Mouse (Mus musculus) A20 (cell line): ENCODE data around the gene Emc1.

ENCODE experiments used
- DNase-seq: peaks from one replicate; pipeline ENCODE4 v3.0.0-alpha.2; 2011; ENCODE audit warnings: low read depth, low spot score

The Emc1 gene

DNA sequence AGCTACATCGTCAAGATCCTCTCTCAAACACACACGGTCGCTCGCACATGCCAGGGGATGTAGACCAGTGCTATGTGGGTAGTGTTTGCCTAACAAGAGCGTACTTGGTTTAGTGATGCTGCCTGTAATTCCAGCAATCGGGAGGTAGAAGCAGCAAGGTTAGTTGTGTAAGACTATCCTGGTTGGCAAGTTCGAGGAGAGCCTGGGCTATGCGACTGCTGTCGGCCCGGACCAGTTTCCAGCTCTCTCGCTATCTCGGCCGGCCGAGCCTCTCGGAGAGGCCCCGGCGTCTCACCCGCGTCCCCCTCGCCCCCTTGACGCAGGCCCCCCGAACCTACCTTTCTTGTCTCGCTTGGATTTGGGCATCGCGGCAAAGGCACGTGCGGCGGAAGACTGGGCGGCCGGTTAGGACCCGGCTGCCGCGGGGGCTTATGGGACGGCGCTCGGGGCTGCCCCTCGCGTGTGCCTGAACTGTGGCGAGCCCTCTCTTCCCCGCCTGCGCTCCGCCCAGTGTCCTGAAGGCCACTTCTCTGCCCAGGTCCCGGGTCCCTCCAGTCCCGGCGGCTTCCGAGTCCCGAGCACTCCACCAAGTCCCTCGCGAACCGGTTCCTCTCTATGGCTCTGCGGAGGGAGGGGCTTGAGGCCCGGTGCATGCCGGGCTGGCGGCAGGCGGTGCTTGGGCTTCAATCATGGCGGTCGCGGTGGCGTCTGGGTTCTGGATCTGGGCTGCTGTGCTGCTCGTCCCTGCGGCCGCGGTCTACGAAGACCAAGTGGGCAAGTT is at the start of gene Emc1, which contains the start of the genes Mrto4 and Ubr4:
Gene Emc1 (plus strand): TSS at position 657 of the 781 bp plus-strand sequence.
Gene Mrto4 (minus strand): TSS at position 646 of the 781 bp plus-strand sequence.
Gene Ubr4 (plus strand): TSS at position 679 of the 781 bp plus-strand sequence.
- peak; percentile 91 for DNase-seq

DNA sequence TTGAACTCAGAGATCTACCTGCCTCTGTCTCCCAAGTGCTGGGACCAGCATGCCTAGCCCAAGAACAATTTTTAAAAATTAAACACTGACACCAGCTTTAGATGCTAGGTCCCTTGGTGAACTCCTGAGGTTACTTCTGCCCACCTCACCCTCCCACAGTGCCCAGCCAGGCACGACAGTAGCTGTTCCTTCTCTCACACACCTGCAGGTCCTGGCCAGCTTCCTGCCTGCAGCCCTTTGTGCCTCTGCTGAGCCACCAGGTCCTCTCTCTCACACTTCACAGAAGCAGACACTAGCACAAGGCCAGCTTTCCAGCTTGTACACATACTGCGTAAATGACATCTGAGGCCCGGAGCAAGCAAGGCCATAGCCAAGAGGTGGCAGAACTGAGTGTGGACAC is 46.9 kb upstream of the Emc1 start:
- DNase-seq: peak; percentile 89

DNA sequence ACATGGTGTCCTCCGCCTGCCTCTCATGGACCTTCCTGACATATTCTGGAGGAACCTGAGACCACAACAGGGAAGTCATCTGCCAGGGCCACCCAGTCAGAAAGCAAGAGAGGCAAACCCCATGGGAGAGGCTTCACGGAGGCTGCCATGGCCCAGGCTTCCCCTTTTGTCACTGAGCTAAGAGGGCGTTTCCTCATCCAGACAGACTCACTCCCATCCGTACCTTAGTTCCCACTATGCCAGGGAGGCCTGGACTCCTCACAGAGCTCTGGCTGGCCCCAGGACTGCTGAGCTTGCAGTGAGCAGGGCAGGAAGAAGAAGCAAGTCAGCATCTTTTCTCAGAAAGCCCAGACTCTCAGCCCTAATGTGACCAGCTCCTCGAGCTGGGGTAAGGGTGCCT is 44.5 kb upstream of the Emc1 start:
- peak; percentile 76 for DNase-seq

DNA sequence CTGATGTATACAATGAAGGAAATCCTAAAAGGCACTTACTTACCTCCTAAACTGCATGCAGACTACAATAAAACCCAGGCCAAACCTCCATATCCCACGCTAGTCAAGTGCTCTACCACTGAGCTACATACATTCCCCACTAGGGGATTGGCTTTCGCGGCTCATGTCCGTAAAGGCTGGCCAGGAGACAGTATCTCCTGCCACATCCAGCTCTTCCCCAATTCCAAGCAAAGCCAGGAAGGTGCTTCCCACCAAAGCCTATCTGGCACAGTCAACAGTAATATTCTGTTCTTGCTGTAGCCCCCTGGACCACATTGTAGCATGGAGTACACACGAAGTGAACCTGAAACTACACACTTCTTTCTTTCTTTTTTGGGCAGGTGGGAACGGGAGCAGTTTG is 42.7 kb upstream of the Emc1 start:
- DNase-seq: peak; percentile 74

DNA sequence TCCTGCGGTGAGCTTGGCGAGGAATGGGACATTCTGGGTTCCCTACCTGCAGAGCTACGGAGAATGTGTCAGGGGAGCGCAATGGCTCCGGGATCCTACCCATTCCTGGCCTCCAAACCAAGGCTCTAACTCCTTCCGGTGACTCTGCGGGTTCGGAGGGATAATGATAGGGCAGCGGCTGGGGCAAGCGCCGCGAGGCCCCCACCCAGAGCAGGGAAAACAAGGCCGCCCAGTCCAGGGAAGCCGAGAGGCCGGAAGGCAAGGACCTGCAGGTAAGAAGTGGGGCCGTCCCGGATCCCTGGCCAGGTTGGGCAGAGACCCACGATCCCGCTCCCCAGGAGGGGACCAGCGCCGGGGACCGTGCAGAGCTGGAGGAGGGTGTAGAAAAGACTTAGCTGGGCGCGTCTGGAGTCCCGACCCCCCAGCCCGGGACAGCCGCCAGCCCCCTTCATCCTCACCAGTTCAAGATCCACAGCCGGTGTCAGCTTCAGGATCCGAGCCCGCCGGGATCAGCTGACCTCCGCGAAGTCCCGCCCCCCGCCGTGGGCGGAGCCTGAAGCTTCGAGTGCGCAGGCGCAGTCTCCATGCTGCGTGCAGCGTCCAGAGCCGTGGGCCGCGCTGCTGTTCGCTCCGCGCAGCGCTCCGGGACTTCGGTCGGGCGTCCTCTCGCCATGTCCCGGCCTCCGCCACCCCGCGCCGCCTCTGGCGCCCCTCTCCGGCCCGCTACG is 42.1 kb upstream of the Emc1 start, which contains the start of the genes Pqlc2 and Akr7a5:
Gene Pqlc2 (minus strand): TSS at position 538 of the 728 bp plus-strand sequence.
Gene Akr7a5 (plus strand): TSS at position 574 of the 728 bp plus-strand sequence.
- DNase-seq: peak; percentile 95

DNA sequence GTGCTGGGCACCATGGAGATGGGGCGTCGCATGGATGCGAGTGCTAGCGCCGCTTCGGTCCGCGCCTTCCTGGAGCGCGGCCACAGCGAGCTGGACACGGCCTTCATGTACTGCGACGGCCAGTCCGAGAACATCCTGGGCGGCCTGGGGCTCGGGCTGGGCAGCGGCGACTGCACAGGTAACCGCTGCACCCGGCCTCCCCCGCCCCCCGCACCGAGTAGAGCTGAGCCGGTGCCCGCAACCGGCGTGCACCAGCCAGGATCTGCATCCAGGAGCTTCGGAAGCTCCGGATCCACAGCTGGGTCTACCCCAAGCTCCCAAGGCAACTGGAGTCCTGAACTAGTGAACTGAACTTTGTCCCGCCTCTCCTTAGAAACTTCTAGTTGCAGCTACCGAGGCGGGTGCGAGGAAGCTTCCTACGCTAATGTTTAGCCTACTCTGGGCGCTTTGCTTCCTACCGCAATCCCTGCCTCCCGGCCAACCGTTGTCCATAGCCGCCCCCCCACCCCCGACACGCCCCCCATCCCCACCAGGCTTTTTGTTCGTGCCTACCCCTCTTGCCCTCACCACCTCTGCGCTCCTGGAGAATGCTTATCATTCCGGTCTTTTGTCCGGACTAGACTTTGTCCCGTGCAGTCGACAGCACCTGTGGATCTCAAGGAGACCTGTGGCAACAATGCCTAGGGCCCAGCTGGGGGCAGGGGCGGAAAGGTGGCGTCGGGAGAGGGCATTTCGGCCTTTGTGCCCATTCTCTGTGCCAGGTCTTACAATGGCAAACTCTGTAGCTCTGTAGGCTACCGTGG is 41.3 kb upstream of the Emc1 start:
- DNase-seq: peak; percentile 55

DNA sequence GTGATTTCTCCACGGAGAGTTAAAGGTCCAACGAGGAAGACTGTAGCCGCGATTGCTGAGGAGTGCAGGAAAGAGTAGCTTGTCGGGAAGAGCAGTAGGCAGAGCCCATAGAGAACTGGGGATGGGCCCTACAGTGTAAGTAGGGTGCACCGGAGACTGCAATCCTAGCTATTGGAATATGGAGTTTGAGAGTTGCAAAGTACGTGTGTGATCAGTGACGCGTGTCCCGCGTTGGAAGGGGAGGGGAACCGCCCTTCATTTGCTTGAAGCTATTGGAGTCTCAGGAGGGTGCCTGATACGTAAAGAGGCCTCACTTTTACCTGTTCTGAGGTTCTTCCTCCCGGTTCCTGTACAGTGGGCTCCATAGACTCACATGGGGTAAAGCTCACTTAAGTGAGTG is 40.7 kb upstream of the Emc1 start:
- DNase-seq: peak; percentile 71

DNA sequence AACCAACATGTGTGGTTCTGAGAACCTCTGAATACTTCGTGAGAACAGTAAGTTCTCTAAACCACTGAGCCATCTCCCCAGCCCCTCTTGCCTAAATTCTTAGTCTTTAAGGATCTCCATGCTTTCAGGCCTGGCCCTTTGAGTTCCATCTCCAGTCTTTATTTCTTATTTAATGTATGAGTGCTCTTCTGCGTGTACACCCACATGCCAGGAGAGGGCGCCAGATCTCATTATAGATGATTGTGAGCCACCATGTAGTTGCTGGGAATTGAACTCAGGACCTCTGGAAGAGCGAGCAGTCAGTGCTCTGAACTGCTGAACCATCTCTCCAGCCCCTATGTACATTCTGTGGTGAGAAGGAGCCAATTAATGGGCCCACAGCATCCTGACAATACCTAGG is 39.8 kb upstream of the Emc1 start:
- DNase-seq: peak; percentile 75

DNA sequence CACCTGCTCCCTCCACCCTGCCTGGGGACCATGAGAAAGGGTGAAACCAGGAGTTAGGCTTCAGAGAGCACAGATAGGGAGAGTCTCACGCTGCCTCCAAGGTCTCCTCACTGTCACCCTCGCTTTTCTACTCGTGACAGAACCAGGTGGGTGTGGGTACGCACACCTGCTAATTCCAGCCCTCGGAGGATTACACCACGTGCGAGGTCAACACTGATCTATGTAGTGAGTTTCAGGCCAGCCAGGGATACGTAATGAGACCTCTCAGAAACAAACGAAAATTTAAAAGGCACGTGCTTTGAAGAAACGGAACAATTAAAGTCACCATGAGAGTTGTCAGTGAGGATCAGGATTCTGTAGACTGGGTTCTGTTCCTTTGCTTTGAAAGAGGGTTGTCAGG is 33.9 kb upstream of the Emc1 start:
- peak; percentile 85 for DNase-seq

DNA sequence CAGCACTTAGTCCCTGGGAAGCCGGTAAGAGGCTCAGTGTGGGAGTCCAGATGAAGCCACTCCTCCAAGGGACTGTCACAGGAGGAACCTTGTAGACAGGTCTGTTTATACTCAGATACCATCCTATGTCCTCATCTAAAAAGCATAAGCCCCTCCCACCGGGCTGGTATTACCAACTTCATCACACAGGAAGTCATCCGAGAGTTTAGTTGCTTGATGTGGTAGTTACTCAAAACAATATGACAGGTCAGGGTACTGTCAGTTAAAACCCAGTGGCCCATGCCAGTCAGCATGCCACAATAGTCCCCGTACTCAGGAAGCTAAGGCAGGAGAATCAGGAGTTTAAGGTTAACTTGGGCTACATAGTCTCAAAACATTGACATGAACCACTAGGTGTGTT is 32.6 kb upstream of the Emc1 start:
- DNase-seq: no peak

DNA sequence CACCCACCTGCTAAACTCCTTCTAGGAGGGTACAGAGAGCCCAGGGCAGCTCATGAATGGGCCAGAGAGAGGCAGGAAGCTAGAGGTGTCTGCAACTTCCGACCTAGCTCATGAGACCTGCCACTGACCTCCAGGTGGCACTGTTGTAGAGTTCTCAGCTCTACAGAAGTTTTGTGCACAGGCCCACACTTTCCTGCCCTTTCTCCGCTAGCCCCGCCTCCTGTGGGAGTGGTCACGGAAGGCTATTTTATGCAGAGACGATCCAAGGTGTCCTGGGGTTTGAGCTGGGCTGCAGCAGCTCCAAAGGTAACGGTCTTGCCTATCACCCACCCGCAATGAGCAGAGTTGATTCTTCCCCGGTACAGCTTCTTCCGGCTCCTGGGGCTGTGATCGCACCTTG is 21.8 kb upstream of the Emc1 start:
- peak; percentile 75 for DNase-seq

DNA sequence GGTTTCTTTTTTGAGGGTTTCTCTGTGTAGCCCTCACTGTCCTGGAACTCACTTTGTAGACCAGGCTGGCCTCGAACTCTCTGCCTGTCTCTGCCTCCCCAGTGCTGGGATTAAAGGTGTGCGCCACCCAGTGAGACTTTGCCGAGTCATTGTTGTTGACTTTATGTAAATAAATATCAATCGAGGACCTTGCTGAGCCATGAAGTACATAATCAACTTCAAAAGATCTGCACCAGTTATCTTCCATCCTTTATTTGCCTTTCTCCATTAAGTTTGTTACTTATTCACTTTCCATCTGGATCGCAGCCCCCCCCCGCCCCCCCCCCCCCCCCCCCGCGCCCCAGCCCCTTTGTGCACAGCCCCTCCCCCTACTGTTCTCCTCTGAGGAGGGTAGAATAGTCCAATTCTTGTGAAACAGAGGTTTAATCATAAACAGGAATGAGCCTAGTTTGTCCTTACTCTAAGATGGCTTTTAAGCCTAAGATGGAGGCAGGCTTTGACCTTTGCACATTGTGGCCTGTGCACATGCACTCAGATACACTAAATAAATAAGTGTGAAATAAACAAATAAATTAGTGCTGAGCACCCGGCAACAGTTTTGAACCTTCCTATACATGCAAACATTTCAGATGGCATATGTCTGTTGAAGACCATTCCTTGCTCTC is 17.6 kb upstream of the Emc1 start:
- no peak for DNase-seq

DNA sequence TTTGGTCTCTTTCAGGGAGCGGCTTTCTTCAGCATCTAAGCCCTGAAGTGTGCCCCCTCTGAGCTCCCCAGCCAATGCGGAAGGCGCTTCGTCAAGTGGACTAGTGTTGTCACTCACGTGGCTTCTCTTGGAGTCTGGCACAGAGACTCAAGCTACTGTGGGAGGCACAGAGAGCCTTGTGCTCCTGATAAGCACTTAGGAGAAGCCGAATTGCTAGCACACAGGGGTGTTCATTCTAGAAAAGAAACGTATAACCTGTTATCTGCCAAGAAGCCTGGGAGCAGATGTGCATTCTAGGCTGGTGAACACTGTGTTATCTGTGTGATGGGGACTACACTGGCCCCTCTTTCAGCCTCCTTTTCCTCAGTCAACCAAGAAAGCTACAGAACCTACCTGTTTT is 16.9 kb upstream of the Emc1 start:
- DNase-seq: no peak

DNA sequence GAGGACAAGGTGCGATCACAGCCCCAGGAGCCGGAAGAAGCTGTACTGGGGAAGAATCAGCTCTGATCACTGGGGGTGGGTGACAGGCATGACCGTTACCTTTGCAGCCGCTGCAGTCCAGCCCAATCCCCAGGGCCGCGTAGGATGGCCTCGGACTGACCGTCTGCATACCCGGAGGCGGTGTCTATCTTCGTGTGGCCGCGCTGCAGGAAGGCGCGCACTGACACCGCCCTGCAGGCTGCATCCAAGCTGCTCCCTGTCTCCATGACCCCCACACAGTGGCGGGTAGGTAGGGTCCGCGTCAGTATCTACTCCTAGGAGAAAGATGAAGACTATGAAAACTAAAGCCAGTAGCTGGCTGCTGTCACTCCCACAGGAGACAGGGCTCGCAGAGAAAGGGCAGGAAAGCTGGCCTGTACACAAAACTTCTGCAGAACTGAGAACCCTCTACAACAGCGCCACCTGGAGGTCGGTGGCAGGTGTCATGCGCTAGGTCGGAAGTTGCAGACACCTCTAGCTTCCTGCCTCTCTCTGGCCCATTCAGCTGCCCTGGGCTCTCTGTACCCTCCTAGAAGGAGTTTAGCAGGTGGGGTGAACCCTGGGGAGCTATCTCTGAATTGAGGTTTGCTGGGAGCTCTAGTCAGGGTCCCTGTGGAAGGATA is 15.4 kb upstream of the Emc1 start:
- DNase-seq: peak; percentile 91

DNA sequence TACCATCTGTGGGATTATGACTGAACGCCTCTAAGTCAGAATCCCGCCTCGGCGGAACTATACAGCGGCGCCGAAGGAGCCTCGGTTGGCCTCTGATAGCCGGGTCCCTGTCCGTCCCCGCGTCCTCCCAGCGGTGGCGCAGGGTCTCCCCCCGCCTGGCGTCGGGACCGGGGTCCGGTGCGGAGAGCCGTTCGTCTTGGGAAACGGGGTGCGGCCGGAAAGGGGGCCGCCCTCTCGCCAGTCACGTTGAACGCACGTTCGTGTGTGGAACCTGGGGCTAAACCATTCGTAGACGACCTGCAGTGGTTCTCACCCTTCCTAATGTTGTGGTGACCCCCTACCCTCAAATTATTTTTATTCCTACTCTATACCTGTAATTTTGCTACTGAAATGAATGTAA is 14.2 kb upstream of the Emc1 start:
- no peak for DNase-seq

DNA sequence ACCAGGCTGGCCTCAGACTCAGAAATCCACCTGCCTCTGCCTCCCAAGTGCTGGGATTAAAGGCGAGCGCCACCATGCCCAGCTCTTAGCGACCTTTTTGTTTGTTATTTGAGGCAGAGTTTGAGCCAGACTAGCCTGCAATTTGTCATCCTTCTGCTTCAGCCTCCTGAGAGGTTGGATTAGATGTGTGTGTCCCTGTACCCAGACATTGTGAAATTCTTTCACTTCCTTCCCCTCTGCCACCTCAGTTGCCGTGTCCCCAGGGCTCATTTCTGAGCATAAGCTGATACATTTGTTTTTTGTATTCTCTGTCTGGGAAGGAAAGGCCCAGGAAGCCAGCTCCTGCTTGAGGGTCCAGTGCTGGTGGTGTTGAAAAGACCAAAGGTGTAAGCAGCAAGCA is 11.6 kb upstream of the Emc1 start:
- no peak for DNase-seq

DNA sequence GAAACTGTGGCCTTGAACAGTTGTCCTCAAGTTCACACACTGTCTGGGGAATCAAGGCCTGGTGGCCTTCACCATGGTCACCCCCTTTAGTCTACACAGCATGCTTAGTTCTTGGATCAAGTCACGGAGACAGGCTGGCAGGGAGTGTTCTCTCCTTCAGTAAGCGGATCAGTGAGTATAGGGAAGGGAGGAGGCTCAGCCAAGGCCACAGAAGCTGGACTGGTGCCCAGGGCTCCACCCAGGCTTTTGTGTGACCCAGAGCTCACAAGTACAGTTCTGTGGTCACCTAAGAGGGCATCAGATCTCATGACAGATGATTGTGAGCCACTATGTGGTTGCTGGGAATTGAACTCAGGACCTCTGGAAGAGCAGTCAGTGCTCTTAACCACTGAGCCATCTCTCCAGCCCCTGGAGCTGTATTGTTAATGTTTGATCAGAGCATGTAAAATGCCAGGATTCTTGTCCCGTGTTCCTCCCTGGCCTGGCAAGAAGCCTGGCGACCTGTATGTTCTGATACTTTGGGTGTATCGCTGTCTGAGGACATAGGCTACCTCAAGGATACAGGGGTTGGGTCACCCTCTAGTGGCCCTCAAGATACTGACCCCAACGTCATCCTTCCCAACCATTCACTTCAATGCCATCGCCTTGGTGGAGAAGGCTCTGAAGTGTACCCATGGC is 10.7 kb upstream of the Emc1 start:
- no peak for DNase-seq

DNA sequence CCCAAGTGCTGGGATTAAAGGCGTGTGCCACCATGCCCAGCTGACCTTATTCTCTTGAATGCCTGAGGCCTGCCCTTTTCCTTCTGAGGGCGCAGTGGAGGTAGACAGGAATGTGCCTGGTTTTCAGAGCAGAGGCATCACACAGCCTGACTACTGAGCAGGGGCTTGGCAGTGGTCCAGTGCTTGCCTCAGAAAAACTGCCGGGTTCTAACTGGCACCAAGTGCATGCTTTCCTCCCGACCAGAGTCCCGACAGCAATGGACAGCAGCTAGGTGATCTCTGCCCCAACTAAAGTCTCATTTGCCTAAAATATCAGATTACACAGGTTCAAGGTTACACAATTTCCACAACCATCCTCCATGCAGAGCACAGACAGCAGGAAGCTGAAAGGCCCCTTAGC is 8.7 kb upstream of the Emc1 start:
- DNase-seq: no peak

DNA sequence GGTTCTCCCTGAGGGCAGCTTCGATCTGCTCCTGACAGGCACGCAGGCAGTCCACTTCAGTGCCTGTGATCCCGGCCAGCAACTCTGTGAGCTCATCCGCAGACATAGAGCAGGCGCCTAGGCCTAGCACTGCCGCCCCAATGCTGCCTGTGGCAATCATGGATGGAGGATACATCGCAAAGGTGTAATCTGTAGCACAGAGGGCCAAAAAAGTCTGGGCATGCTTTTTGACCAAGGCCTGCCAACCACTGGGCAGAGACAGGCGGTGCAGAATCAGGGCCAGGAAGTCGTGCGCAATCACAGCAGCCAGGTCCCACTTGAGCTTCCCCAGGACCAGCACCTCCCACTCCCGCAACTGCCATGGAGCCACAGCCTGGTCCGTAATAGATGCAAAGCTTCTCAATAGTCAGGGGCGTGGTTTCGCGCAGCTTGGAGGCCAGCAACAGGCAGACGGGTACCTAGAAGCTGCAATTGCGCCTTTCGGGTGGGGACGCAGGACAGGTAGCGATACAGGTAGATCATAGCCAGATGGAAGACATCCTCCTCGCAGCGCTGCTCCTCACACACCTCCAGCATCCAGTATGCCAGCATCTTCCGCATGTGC is 6.9 kb upstream of the Emc1 start:
- DNase-seq: no peak

DNA sequence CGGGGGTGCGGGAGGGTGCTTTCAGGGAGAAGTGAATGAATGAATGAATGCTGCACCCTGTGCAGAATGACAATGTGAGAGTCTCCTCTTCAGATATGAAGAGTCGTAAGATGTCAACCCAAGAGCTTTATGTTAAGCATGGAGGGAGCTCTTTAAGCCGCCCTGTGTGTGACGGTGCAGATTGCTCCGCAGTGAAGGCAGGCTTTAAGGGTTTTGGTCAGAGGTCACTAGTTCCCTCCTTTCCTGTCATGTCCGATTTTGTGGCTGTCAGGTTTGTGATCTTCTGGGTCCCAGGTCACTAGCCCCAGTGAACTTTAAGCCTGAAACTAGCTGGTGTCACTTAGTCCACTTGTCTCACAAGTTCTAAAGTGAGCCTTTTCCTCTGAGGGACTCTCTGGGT is 445 bp downstream of the Emc1 start:
- no peak for DNase-seq
